Mouse (Mus musculus): ENCODE data around the gene Mrps25. TPM values are rescaled to one million over a fixed set of nuclear protein-coding genes. Genes with fewer than 3 reads are reported as not detected.
A peak's percentile ranks its signal among the peaks of the same experiment; 100 is the strongest.

Gene Mrps25
- total RNA-seq (2021), result 10 to 100 TPM; 53.2 to 56.2 TPM

GRCm38 (mm10) chr6:92183621-92184131, at the start of gene Mrps25:
Mrps25 (minus strand) TSS chr6:92184033.
- DNase-seq, result peak; percentile 73 to 75

- no peak for DNase-seq
Observed at GRCm38 (mm10) chr6:92231762-92232161, 47.9 kb upstream of the Mrps25 start.

DNA sequence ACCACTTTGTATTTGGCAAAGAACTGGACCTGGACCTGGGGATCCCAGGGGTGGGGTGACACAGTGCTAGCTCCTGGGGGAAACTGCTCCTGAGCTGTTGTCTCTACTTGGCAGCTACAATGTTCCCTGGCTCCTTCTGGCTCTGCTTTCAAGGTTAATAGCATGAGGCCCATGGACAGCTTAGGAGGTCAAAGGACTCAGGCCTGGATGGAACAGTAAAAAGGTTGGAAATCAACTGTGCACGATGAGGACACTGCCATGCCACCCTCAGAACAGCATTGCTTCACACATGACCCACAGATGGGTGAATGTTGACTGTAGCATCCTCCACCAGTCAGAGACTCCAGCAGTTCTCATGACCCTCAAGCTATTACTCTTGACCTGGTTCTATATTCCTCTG, 47.5 kb upstream of the Mrps25 start:
- DNase-seq, result no peak

- DNase-seq, result no peak
Observed at GRCm38 (mm10) chr6:92229586-92229985, 45.8 kb upstream of the Mrps25 start.

DNA sequence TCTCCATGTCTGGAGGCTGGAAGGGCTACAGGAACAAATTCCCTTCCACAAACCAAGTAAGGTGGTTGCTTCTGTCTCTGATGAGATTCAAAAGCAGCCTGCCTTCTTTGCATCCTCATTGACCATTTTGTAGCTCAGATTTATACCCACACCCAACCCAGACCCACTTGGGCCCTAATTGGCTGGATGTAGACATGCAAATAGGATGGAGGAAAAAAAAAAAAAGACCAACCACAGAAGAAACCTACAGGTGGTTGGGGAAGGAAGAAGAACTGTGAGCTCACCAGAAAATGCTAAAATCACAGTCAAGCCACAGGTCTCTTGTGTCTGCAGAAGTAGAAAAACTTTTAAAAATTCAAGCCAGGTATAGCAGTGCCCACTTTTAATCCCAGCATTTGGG, 45.3 kb upstream of the Mrps25 start:
- DNase-seq, result no peak

DNA sequence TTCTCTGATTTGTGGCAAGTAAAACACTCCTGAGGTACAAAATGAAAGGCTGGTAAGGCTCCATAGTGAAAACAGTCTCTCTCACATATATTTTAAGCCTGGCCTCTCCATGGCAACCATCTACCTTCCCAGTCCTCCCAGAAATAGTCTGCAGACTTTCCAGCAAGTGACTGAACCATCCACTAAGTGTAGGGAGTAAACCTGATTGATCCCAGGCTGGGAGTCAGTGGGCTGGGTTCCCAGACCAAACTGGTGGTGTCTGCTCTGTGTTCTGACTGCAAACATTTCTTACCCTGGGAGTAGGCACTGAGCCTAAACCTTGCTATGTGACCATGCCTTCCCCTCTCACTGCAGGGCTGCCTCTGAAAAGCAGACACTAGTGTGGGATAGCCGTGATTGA, 41.1 kb upstream of the Mrps25 start:
- no peak for DNase-seq

DNA sequence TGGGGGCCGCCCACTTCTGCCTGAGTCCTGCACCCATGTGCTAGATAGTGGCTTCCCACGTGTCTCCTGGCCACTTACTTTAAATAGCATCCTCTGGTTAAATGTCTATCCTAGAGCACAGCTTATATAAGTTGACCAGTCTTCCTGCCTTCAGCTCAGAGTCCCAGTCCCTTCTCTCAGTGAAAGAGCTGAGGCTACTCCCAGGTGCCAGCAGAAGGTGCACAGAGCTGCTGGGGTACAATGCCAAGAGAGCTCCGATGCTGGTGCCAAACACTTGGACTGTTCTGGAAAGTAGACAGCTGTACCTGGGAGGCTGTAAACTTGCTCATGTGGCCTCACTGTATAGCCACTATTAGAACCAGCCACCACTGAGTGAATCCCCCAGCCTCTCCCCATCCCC, 38.2 kb upstream of the Mrps25 start:
- DNase-seq, result no peak

DNA sequence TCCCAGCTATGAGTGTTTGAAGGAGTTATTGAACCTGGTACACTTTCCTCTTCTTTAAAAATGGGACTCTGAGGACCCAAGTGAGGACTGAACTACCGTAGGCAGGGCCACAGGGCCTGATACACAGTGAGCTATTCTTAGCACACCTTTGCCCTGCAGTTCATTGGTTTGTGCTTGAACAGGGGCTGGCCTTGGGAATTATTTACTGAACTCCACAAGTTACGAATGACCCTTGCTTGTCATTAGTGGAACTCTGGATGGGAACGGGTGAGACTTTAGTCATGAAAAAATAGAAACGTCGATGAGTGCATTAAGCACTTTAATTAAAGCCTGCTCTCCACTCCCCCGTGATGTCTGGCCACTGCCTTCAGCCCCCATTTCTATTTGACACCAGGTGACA, 37.8 kb upstream of the Mrps25 start:
- no peak for DNase-seq

- peak; percentile 25 to 31 for DNase-seq
Observed at GRCm38 (mm10) chr6:92219445-92219844, 35.6 kb upstream of the Mrps25 start.

DNA sequence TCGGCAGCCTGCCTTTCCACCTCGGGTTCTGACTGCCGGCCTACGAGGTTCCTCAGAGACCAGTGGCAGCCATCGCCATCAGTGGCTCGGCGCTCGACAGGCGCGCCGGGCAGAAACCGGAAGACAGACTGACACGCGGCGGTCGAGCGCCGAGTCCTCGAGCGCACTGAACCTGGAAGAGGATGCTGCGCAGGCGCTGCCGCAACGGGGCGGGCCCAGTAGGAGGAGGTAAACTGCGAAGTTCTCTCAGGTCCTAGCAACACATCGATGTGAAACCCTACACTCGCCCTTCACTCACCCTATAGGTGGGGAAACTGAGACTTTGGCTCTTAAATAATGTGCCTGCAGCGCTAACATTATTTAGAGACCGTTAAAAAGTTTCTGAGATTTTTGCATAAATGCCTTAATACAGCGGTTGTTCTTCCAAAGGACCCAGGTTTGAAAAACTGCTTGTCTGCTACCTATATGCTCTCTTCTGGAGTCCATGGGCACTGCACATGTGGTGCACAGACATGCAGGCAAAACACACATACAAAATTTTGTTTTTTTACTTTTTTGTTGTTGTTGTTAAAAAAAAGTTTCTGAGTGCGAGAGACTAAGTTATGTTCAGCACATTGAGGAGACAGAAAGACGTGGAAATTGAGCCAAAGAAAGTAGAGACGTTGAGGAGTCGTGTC, 31.1 kb upstream of the Mrps25 start, which contains the start of gene Rbsn:
Rbsn (minus strand) TSS at position 153 of the 677 bp plus-strand sequence.
- DNase-seq, result peak; percentile 88

DNA sequence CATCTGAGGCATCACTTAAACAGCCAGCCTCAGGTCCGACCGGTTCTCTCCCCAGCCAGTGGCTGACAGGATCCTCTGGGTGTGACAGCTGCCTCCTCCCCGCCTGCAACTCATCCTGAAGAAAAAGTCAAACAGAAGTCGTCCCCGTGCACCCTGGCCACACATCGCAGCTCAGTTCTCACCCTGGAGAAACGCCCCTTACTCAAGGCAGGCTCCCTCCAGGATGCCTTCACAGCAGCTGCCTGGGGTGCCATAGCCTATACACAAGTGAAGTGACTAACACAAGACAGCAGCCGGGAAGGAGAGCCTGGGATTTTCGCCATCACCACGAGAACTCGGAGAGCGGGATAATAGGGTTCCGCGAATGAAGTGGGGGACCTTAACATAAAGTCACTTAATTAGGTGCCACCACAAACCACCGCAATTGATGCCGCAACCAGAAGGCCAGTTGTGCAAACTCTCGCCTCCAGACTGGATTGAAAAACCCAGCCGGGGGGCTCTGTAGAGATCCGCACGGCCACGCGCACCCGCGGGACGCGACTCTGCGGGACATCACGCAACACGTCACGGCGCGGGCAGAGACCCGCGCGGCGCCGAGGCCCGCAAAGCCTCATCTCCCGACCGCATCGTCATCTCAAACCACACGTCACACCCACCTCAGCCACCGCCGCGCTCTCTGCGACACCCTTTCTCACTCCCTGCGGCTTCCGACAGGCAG, 30.4 kb upstream of the Mrps25 start:
- peak; percentile 2 to 13 for DNase-seq

GRCm38 (mm10) chr6:92199414-92199813, 15.6 kb upstream of the Mrps25 start:
- no peak for DNase-seq

- DNase-seq, result no peak
Observed at GRCm38 (mm10) chr6:92184178-92184577, 345 bp upstream of the Mrps25 start.

DNA sequence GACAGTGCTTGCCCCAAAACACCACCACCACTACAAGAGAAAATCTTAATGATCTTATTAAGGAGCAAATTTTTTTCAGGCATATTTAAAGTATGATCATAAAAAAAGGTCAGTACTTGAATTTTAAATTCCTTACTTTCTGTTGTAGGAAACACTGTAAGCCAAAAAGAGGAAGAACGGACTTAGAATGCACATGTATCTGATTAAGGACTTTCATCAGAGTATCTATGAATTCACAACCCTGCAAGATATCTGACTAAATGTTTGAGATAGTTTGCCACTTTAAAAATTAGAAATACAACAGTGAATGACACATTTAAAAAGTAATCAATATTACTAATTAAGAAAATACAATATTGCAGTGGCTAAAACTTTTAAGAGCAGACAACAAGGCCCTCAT, 7.4 kb downstream of the Mrps25 start:
- DNase-seq, result no peak

GRCm38 (mm10) chr6:92162724-92163123, 21.1 kb downstream of the Mrps25 start:
- DNase-seq, result no peak

DNA sequence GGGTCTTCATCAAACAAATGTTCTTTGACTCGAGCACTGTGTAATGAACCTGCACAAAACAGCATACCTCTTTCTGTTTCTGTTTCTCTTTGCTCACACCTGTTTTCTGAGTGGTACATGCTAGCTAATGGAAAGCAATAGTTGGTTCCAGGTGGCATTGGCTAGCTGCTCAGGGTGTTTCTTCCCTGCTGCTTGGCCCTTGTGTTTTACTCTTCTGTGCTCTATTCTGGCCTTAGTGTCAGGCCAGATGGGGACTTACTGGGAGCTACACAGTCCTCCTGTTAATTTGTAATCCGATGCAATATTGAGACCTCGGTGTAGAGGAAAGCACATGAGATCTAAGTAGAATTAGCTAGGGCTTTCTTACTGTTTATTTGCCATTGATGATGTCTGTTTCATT, 25.0 kb downstream of the Mrps25 start:
- DNase-seq, result no peak

GRCm38 (mm10) chr6:92153774-92154173, 30.1 kb downstream of the Mrps25 start:
- DNase-seq, result no peak

GRCm38 (mm10) chr6:92145881-92146280, 38.0 kb downstream of the Mrps25 start:
- DNase-seq, result no peak

DNA sequence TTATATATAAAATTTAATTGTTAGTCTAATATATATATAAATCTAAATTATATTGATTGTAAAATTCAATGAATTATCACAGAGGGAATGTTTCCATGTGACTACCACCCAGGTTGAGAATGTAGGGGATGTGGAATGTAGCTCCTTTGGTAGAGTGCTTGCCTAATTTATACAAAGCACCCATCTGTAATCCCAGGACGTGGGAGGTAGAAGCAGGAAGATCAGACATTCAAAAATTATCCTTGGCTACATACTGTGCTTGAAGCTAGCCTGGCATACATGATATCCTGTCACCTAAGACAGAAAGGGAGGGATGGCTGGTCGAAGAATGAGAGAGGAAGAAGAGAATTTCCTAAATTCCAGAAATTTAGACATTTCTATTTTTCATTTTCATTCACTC, 47.5 kb downstream of the Mrps25 start:
- DNase-seq, result no peak

GRCm38 (mm10) chr6:92133617-92134016, 50.2 kb downstream of the Mrps25 start:
- DNase-seq, result no peak

GRCm38 (mm10) chr6:92132021-92132911, 51.6 kb downstream of the Mrps25 start:
- DNase-seq, result no peak

- DNase-seq, result no peak
Observed at GRCm38 (mm10) chr6:92131456-92131855, 52.4 kb downstream of the Mrps25 start.

All from layer of hippocampus, postnatal 36 days (tissue).